Mouse (Mus musculus) ES-CJ7 (cell line): ENCODE data around the gene Sall2.

Source experiments
- DNase-seq: peaks from one replicate; pipeline ENCODE4 v3.0.0; 2011; ENCODE audit warnings: low read depth, low spot score

Gene Sall2

GRCm38 (mm10) chr14:52327910-52328812 lies at the start of gene Sall2:
Sall2 (minus strand) TSS chr14:52328762.
- DNase-seq: no peak

GRCm38 (mm10) chr14:52368741-52369140 lies 40.2 kb upstream of the Sall2 start:
- no peak for DNase-seq

- no peak for DNase-seq
Measured at GRCm38 (mm10) chr14:52356308-52356707, 27.7 kb upstream of the Sall2 start, which contains the start of gene Olfr1513. Olfr1513 (minus strand) TSS chr14:52356408.

- no peak for DNase-seq
Measured at GRCm38 (mm10) chr14:52339512-52339852, 10.9 kb upstream of the Sall2 start.

GRCm38 (mm10) chr14:52338751-52339511 lies 10.4 kb upstream of the Sall2 start:
- DNase-seq: peak; percentile 89

- DNase-seq: peak; percentile 64
Measured at GRCm38 (mm10) chr14:52332171-52332570, 3.6 kb upstream of the Sall2 start.

GRCm38 (mm10) chr14:52331069-52331750 lies 2.6 kb upstream of the Sall2 start:
- peak; percentile 38 for DNase-seq

GRCm38 (mm10) chr14:52327375-52327901 lies 1.1 kb downstream of the Sall2 start:
- DNase-seq: peak; percentile 32

- peak; percentile 68 for DNase-seq
Measured at GRCm38 (mm10) chr14:52325890-52326289, 2.7 kb downstream of the Sall2 start.

GRCm38 (mm10) chr14:52319361-52319760 lies 9.2 kb downstream of the Sall2 start:
- DNase-seq: no peak

- DNase-seq: peak; percentile 62
Measured at GRCm38 (mm10) chr14:52316441-52317225, 11.9 kb downstream of the Sall2 start.

GRCm38 (mm10) chr14:52315792-52316440 lies 12.6 kb downstream of the Sall2 start:
- DNase-seq: peak; percentile 79

GRCm38 (mm10) chr14:52315283-52315780 lies 13.2 kb downstream of the Sall2 start:
- no peak for DNase-seq

- peak; percentile 24 for DNase-seq
Measured at GRCm38 (mm10) chr14:52314808-52315150, 13.8 kb downstream of the Sall2 start.

- peak; percentile 52 for DNase-seq
Measured at GRCm38 (mm10) chr14:52313931-52314807, 14.4 kb downstream of the Sall2 start.

GRCm38 (mm10) chr14:52310906-52311305 lies 17.7 kb downstream of the Sall2 start:
- no peak for DNase-seq

GRCm38 (mm10) chr14:52310343-52310742 lies 18.2 kb downstream of the Sall2 start:
- peak; percentile 68 for DNase-seq

- no peak for DNase-seq
Measured at GRCm38 (mm10) chr14:52306100-52306499, 22.5 kb downstream of the Sall2 start.

- DNase-seq: peak; percentile 94
Measured at GRCm38 (mm10) chr14:52304644-52305271, 23.8 kb downstream of the Sall2 start, which contains the start of gene Mettl3. Mettl3 (minus strand) TSS chr14:52305128.
